ENCODE assay signal across 8 mouse cellular contexts in the genomic region with DNA sequence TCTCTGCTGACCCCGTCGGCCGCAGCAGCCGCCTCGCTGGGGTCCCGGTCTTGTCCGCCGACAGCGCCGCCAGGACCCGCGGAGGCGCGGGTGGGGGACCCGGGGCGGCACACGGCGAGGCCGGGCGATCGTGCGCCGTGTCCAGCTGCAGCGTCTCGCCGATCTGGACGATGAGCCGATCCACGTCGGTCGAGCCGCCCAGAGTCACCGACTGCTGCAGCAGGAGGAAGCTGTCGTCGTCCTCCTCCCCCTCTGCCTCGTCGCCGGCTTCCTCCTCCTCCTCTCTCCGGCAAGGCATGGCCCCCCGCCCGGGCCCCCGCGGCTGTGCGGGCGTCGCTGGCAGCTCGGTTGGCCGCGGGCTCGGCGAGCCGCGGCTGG. TPM values are rescaled to one million over a fixed set of nuclear protein-coding genes. Genes with fewer than 3 reads are reported as not detected.
DNase-seq lines count a peak whose midpoint lies in the region; ATAC-seq and TF ChIP-seq lines count a peak whose summit lies in the region.
"Not testable (repeated sequence)": the region's sequence is repeated elsewhere in the genome, so short reads cannot be mapped to it uniquely, and the experiment has no call there.

No protein-coding gene starts in this region.

- not testable (repeated sequence) for TF ChIP-seq POLR2A in bone marrow macrophage, adult 2 months (IDR thresholded peaks at IDR 0.05; ENCODE audit: borderline replicate concordance, low read depth, low read length); kidney, adult 2 months (IDR thresholded peaks at IDR 0.05; ENCODE audit: low read depth, low read length); spleen, adult 2 months (IDR thresholded peaks at IDR 0.05; ENCODE audit: low read depth, low read length)

- not testable (repeated sequence) for H3K9me3 ChIP-seq in forebrain, embryonic 10.5 days; heart, embryonic 13.5 days; liver, embryonic 12.5 days (replicated peaks); midbrain, embryonic 13.5 days

- peak; percentile 20 for ATAC-seq in heart, embryonic 13.5 days (ENCODE audit: extremely low read depth, insufficient number of reproducible peaks, low FRiP score, low TSS enrichment)
- ATAC-seq in liver, embryonic 12.5 days, result peak; percentile 29
- ATAC-seq in midbrain, embryonic 13.5 days, result peak; percentile 65

- H3K4me1 ChIP-seq in bone marrow macrophage, adult 2 months (ENCODE audit: control insufficient read depth, insufficient read depth, low read length), result peaks cover 12% of the 10 kb centered on the region
- H3K4me1 ChIP-seq in forebrain, embryonic 10.5 days, result peaks cover 47% of the 10 kb centered on the region
- peaks cover 13% of the 10 kb centered on the region for H3K4me1 ChIP-seq in heart, embryonic 13.5 days
- not testable (repeated sequence) for H3K4me1 ChIP-seq in kidney, adult 2 months (ENCODE audit: control insufficient read depth, insufficient read depth, low read length)
- H3K4me1 ChIP-seq in liver, embryonic 12.5 days, result peaks cover 59% of the 10 kb centered on the region
- H3K4me1 ChIP-seq in midbrain, embryonic 13.5 days (replicated peaks), result peaks cover 38% of the 10 kb centered on the region
- peaks cover 12% of the 10 kb centered on the region; the same call in 1 of the 2 replicates for H3K4me1 ChIP-seq in spleen, adult 2 months (ENCODE audit: control insufficient read depth, insufficient read depth, insufficient read length)

- not testable (repeated sequence) for H3K79me3 ChIP-seq in C2C12 (ENCODE audit: low read depth)

- TF ChIP-seq CTCF in C2C12 (IDR thresholded peaks at IDR 0.05; ENCODE audit: control insufficient read depth, insufficient read depth, insufficient read length); bone marrow macrophage, adult 2 months (IDR thresholded peaks at IDR 0.05; ENCODE audit: low read depth, low read length); kidney, adult 2 months (conservative IDR thresholded peaks at IDR 0.05; ENCODE audit: insufficient read depth, insufficient read length, low read depth, low read length); spleen, adult 2 months (IDR thresholded peaks at IDR 0.05; ENCODE audit: extremely low read depth, insufficient read depth, insufficient read length, insufficient replicate concordance): not testable (repeated sequence)

- peak overlapping the region; percentile 85 for H3K9ac ChIP-seq in heart, embryonic 13.5 days
- H3K9ac ChIP-seq in liver, embryonic 12.5 days, result peak overlapping the region; percentile 90
- H3K9ac ChIP-seq in midbrain, embryonic 13.5 days (replicated peaks), result peak overlapping the region; percentile 91

- peak overlapping the region; percentile 97; the same call in 1 of the 2 replicates for H3K27ac ChIP-seq in bone marrow macrophage, adult 2 months (ENCODE audit: insufficient read depth, low read depth, low read length)
- peak overlapping the region; percentile 97 for H3K27ac ChIP-seq in forebrain, embryonic 10.5 days
- peak overlapping the region; percentile 81 for H3K27ac ChIP-seq in heart, embryonic 13.5 days (replicated peaks)
- H3K27ac ChIP-seq in kidney, adult 2 months (ENCODE audit: insufficient read depth, low read depth, low read length), result not testable (repeated sequence)
- peak overlapping the region; percentile 88 for H3K27ac ChIP-seq in liver, embryonic 12.5 days
- H3K27ac ChIP-seq in midbrain, embryonic 13.5 days, result peak overlapping the region; percentile 94
- H3K27ac ChIP-seq in spleen, adult 2 months (ENCODE audit: insufficient read depth, low read length), result peak overlapping the region; percentile 97

- WGBS in forebrain, embryonic 10.5 days, result under 1% methylated on average over 50 of the region's 53 CpGs
- WGBS in heart, embryonic 13.5 days, result under 1% methylated on average over 48 of the region's 53 CpGs
- WGBS in kidney, adult 2 months, result under 1% methylated on average over 53 of the region's 53 CpGs
- under 1% methylated on average over 46 of the region's 53 CpGs for WGBS in liver, embryonic 12.5 days (ENCODE audit: insufficient replicate concordance)
- WGBS in midbrain, embryonic 13.5 days, result under 1% methylated on average over 46 of the region's 53 CpGs
- WGBS in spleen, adult 2 months, result under 1% methylated on average over 51 of the region's 53 CpGs

- DNase-seq in forebrain, embryonic 10.5 days (ENCODE audit: extremely low spot score, low spot score), result peak; percentile 73
- DNase-seq in kidney, adult 2 months; spleen, adult 2 months (ENCODE audit: low read depth in 1 of 2, low spot score in 2 of 2): not testable (repeated sequence)

- not testable (repeated sequence) for H3K36me3 ChIP-seq in C2C12 (ENCODE audit: control insufficient read depth, insufficient read depth); forebrain, embryonic 10.5 days (replicated peaks); heart, embryonic 13.5 days; kidney, adult 2 months (ENCODE audit: control insufficient read depth, insufficient read depth, low read length); liver, embryonic 12.5 days; midbrain, embryonic 13.5 days; spleen, adult 2 months (ENCODE audit: control insufficient read depth, insufficient read depth, low read length)

- not testable (repeated sequence) for H3K79me2 ChIP-seq in C2C12 (ENCODE audit: control insufficient read depth, insufficient read depth)

- H3K4me3 ChIP-seq in C2C12 (ENCODE audit: insufficient read depth, poor library complexity, severe bottlenecking), result peak overlapping the region; percentile 40
- H3K4me3 ChIP-seq in bone marrow macrophage, adult 2 months (ENCODE audit: insufficient read depth, low read length), result peak overlapping the region; percentile 91
- H3K4me3 ChIP-seq in forebrain, embryonic 10.5 days, result peak overlapping the region; percentile 83
- peak overlapping the region; percentile 83 for H3K4me3 ChIP-seq in heart, embryonic 13.5 days
- peak overlapping the region; percentile 83 for H3K4me3 ChIP-seq in kidney, adult 2 months (ENCODE audit: insufficient read depth, low read depth, low read length)
- H3K4me3 ChIP-seq in liver, embryonic 12.5 days, result peak overlapping the region; percentile 94
- H3K4me3 ChIP-seq in midbrain, embryonic 13.5 days (replicated peaks), result peak overlapping the region; percentile 78
- peak overlapping the region; percentile 63 for H3K4me3 ChIP-seq in spleen, adult 2 months (ENCODE audit: extremely low read depth, insufficient read depth, insufficient read length)

- peak overlapping the region; percentile 39 for H3ac ChIP-seq in C2C12 (ENCODE audit: control insufficient read depth, insufficient read length, low read depth)

- H3K27me3 ChIP-seq in C2C12 (ENCODE audit: control insufficient read depth, insufficient read depth, insufficient read length), result peaks cover 20% of the 10 kb centered on the region
- H3K27me3 ChIP-seq in forebrain, embryonic 10.5 days (ENCODE audit: poor library complexity, severe bottlenecking), result peaks cover 14% of the 10 kb centered on the region
- H3K27me3 ChIP-seq in heart, embryonic 13.5 days (replicated peaks); kidney, adult 2 months (replicated peaks; ENCODE audit: control insufficient read depth, insufficient read depth, low read length); liver, embryonic 12.5 days (replicated peaks); midbrain, embryonic 13.5 days; spleen, adult 2 months (ENCODE audit: control insufficient read depth, insufficient read depth, low read length): not testable (repeated sequence)

- peak overlapping the region; percentile 92 for H3K4me2 ChIP-seq in heart, embryonic 13.5 days
- peak overlapping the region; percentile 100 for H3K4me2 ChIP-seq in liver, embryonic 12.5 days
- H3K4me2 ChIP-seq in midbrain, embryonic 13.5 days (replicated peaks), result peak overlapping the region; percentile 88

RNA-seq across cellular contexts. Expression of a gene that starts 0.3 kb away (rescaled TPM):
- 0.60 TPM for polyA plus RNA-seq in C2C12 (2012; fragmentation: generic; extraction: Trizol)
- polyA plus RNA-seq in bone marrow macrophage, adult 2 months (2012; ENCODE audit: insufficient read depth, insufficient read length, missing spikeins), result 4.4 and 4.5 TPM in 2 replicates
- polyA plus RNA-seq in forebrain, embryonic 10.5 days (2016; fragmentation: Nextera tagmentation; extraction: Ambion mirVana), result 5.4 and 5.5 TPM in 2 replicates
- polyA plus RNA-seq in heart, embryonic 13.5 days (2015; fragmentation: Nextera tagmentation; extraction: Ambion mirVana), result 1.6 and 2.1 TPM in 2 replicates
- polyA plus RNA-seq in kidney, adult 2 months (2012; rRNA removed), result 1.4 TPM in 2 replicates
- polyA plus RNA-seq in liver, embryonic 12.5 days (2016; fragmentation: Nextera tagmentation; extraction: Ambion mirVana), result 12.0 and 14.0 TPM in 2 replicates
- polyA plus RNA-seq in midbrain, embryonic 13.5 days (2015; fragmentation: Nextera tagmentation; extraction: Ambion mirVana), result 7.6 and 10.4 TPM in 2 replicates
- 7.6 and 14.4 TPM in 2 replicates for polyA plus RNA-seq in spleen, adult 2 months (2012; rRNA removed)

RNA-seq across cellular contexts. Expression of a gene that starts 17.8 kb away (rescaled TPM):
- polyA plus RNA-seq in C2C12 (2012; fragmentation: generic; extraction: Trizol), result 0.06 TPM
- 6.3 and 7.7 TPM in 2 replicates for polyA plus RNA-seq in bone marrow macrophage, adult 2 months (2012; ENCODE audit: insufficient read depth, insufficient read length, missing spikeins)
- polyA plus RNA-seq in forebrain, embryonic 10.5 days (2016; fragmentation: Nextera tagmentation; extraction: Ambion mirVana), result 10.9 and 11.8 TPM in 2 replicates
- 2.1 and 2.2 TPM in 2 replicates for polyA plus RNA-seq in heart, embryonic 13.5 days (2015; fragmentation: Nextera tagmentation; extraction: Ambion mirVana)
- 1.3 and 1.6 TPM in 2 replicates for polyA plus RNA-seq in kidney, adult 2 months (2012; rRNA removed)
- polyA plus RNA-seq in liver, embryonic 12.5 days (2016; fragmentation: Nextera tagmentation; extraction: Ambion mirVana), result 16.5 and 17.2 TPM in 2 replicates
- 26.2 and 29.0 TPM in 2 replicates for polyA plus RNA-seq in midbrain, embryonic 13.5 days (2015; fragmentation: Nextera tagmentation; extraction: Ambion mirVana)
- 7.6 and 12.7 TPM in 2 replicates for polyA plus RNA-seq in spleen, adult 2 months (2012; rRNA removed)

RNA-seq across cellular contexts. Expression of a gene that starts 45.8 kb away (rescaled TPM):
- polyA plus RNA-seq in C2C12 (2012; fragmentation: generic; extraction: Trizol), result 8.9 TPM
- 67.7 and 73.9 TPM in 2 replicates for polyA plus RNA-seq in bone marrow macrophage, adult 2 months (2012; ENCODE audit: insufficient read depth, insufficient read length, missing spikeins)
- 49.7 and 50.9 TPM in 2 replicates for polyA plus RNA-seq in forebrain, embryonic 10.5 days (2016; fragmentation: Nextera tagmentation; extraction: Ambion mirVana)
- 11.9 and 13.4 TPM in 2 replicates for polyA plus RNA-seq in heart, embryonic 13.5 days (2015; fragmentation: Nextera tagmentation; extraction: Ambion mirVana)
- 1.0 and 1.3 TPM in 2 replicates for polyA plus RNA-seq in kidney, adult 2 months (2012; rRNA removed)
- polyA plus RNA-seq in liver, embryonic 12.5 days (2016; fragmentation: Nextera tagmentation; extraction: Ambion mirVana), result 37.6 and 40.7 TPM in 2 replicates
- 11.0 and 11.6 TPM in 2 replicates for polyA plus RNA-seq in midbrain, embryonic 13.5 days (2015; fragmentation: Nextera tagmentation; extraction: Ambion mirVana)
- polyA plus RNA-seq in spleen, adult 2 months (2012; rRNA removed), result 4.8 and 8.5 TPM in 2 replicates

RNA-seq across cellular contexts. Expression of a gene that starts 48.4 kb away (rescaled TPM):
- polyA plus RNA-seq in C2C12 (2012; fragmentation: generic; extraction: Trizol), result 33.6 TPM
- polyA plus RNA-seq in bone marrow macrophage, adult 2 months (2012; ENCODE audit: insufficient read depth, insufficient read length, missing spikeins), result 2.1 TPM in 2 replicates
- polyA plus RNA-seq in forebrain, embryonic 10.5 days (2016; fragmentation: Nextera tagmentation; extraction: Ambion mirVana), result 43.8 and 43.9 TPM in 2 replicates
- 10.4 and 11.8 TPM in 2 replicates for polyA plus RNA-seq in heart, embryonic 13.5 days (2015; fragmentation: Nextera tagmentation; extraction: Ambion mirVana)
- 3.6 and 4.0 TPM in 2 replicates for polyA plus RNA-seq in kidney, adult 2 months (2012; rRNA removed)
- 25.0 and 26.7 TPM in 2 replicates for polyA plus RNA-seq in liver, embryonic 12.5 days (2016; fragmentation: Nextera tagmentation; extraction: Ambion mirVana)
- 14.6 and 15.7 TPM in 2 replicates for polyA plus RNA-seq in midbrain, embryonic 13.5 days (2015; fragmentation: Nextera tagmentation; extraction: Ambion mirVana)
- 7.0 and 9.2 TPM in 2 replicates for polyA plus RNA-seq in spleen, adult 2 months (2012; rRNA removed)

Comparison
In these comparisons a context has a peak if more than half of its experiments do, and no peak if none do; other contexts are left out.
1. H3K4me3 ChIP-seq: peak in every context shown above with its lines; median percentile 94 in liver, embryonic 12.5 days; 91 in bone marrow macrophage, adult 2 months; 83 in forebrain, embryonic 10.5 days; 83 in heart, embryonic 13.5 days; 83 in kidney, adult 2 months; 78 in midbrain, embryonic 13.5 days; 63 in spleen, adult 2 months; 40 in C2C12.